Mouse (Mus musculus) E14TG2a.4 (cell line): ENCODE measurements around the gene Kif1bp.
A peak's percentile ranks its signal among the peaks of the same experiment; 100 is the strongest.

Experiments
- H3K27me3 ChIP-seq: 2 replicates; pipeline ENCODE4 v1.6.1; 2014; ENCODE audit warnings: low read length, control low read depth; ENCODE audit not compliant: insufficient read depth
- H3K36me3 ChIP-seq: 2 replicates; pipeline ENCODE4 v1.6.1; 2014; ENCODE audit warnings: low read length, control low read depth; ENCODE audit not compliant: insufficient read depth
- H3K4me1 ChIP-seq: replicated peaks from 2 replicates; pipeline ENCODE4 v1.6.1; 2014; ENCODE audit warnings: low read depth, low read length, control low read depth
- H3K4me3 ChIP-seq: replicated peaks from 2 replicates; pipeline ENCODE4 v1.5.1; 2014; ENCODE audit warnings: mild to moderate bottlenecking, low read length
- H3K9me3 ChIP-seq: 2 replicates; pipeline ENCODE4 v1.6.1; 2014; ENCODE audit warnings: low read length, control low read depth
- CTCF ChIP-seq: conservative IDR thresholded peaks from 2 replicates; pipeline ENCODE4 v1.5.1; 2014; ENCODE audit warnings: low read length
- NANOG ChIP-seq: IDR thresholded peaks from 2 replicates; pipeline ENCODE4 v1.6.1; 2014; ENCODE audit warnings: borderline replicate concordance, low read length, mixed read lengths
- POU5F1 ChIP-seq: IDR thresholded peaks from 2 replicates; pipeline ENCODE4 v1.6.1; 2014; ENCODE audit warnings: low read length, borderline replicate concordance

Kif1bp gene

DNA sequence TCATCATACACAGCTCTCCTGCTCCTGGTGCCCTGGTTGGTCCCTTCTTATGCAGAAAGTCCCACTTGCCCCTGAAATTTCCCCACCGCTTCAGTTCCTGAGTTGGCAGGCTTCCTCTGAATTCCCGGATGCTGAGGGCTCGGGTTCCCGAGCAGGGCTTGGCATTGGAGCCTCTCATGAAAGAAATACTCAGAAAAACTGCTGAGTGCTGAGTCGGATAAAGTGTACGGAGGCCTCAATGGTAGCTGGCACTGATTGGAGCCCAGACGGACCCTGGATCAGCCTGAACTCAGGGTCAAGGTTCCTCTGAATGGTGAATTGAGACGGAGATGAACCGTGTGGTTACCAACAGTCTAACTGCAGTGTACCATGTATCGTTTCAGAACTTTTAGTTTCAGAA, 31.8 kb downstream of the Kif1bp start:
- TF ChIP-seq POU5F1 (no peak), NANOG (no peak), CTCF (no peak)
- no peaks in the 10 kb centered on the region for H3K9me3 ChIP-seq
- no peak overlapping the region for H3K4me3 ChIP-seq
- 0 out of 2 replicates have a peak, but pooled peaks cover 3% of the 10 kb centered on the region for H3K27me3 ChIP-seq
- H3K36me3 ChIP-seq = no peaks in the 10 kb centered on the region
- H3K4me1 ChIP-seq = peaks cover 17% of the 10 kb centered on the region

GRCm38 (mm10) chr10:62545759-62546158, 32.5 kb downstream of the Kif1bp start:
- Histone ChIP-seq H3K4me1 (peaks cover 17% of the 10 kb centered on the region), H3K36me3 (no peaks in the 10 kb centered on the region), H3K27me3 (0 out of 2 replicates have a peak, but pooled peaks cover 3% of the 10 kb centered on the region), H3K9me3 (no peaks in the 10 kb centered on the region), H3K4me3 (no peak overlapping the region)
- no peak for TF ChIP-seq CTCF
- no peak for TF ChIP-seq POU5F1
- TF ChIP-seq NANOG = no peak

DNA sequence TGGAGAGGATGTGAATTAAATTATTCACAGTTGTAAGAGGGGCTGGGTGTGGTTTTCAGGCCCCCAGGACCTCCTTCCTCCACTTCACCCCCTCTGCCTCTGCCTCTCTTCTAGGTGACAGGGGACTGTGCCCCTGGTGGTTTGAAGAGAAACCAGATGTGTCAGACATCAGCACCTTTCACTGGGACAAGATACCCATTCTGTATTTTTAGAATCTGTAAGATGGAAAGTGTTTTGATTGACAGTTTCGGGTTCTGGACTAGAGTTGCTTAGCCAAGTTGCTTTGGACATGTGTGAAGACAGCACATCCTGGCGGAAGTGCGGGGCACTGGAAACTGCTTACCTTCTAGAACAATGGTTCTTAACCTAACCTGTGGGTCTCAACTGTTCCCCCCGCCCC, 33.9 kb downstream of the Kif1bp start:
- H3K27me3 ChIP-seq = peaks cover 5% of the 10 kb centered on the region; the same call in 1 of the 2 replicates
- no peaks in the 10 kb centered on the region for H3K9me3 ChIP-seq
- no peak overlapping the region for H3K4me3 ChIP-seq
- no peaks in the 10 kb centered on the region for H3K36me3 ChIP-seq
- no peak for TF ChIP-seq CTCF
- TF ChIP-seq POU5F1 = no peak
- no peak for TF ChIP-seq NANOG
- peaks cover 11% of the 10 kb centered on the region for H3K4me1 ChIP-seq

GRCm38 (mm10) chr10:62543399-62543808, 34.9 kb downstream of the Kif1bp start:
- Histone ChIP-seq H3K27me3 (peaks cover 2% of the 10 kb centered on the region; the same call in 1 of the 2 replicates), H3K9me3 (no peaks in the 10 kb centered on the region), H3K36me3 (no peaks in the 10 kb centered on the region), H3K4me3 (peak overlapping the region; percentile 35), H3K4me1 (peaks cover 11% of the 10 kb centered on the region)
- no peak for TF ChIP-seq CTCF
- TF ChIP-seq POU5F1 = no peak
- no peak for TF ChIP-seq NANOG

DNA sequence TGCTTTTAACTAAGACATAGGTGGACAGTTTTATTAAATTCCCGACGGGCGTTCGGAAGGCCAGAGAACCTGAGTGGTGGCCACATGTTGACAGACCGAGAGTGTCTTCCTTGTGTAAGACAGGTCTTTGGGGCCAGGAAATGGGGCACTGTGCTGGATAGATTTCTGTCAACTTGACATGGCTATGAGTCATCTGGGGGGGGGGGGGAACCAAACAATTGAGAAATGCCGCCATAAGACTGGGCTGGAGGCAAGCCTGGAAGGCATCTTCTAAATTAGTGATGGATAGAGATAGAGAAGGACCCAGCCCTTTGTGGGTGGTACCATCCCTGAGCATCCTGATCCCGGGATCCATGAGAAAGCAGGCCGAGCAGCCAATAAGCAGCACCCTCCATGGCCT, 35.3 kb downstream of the Kif1bp start:
- peaks cover 2% of the 10 kb centered on the region; the same call in 1 of the 2 replicates for H3K27me3 ChIP-seq
- no peak for TF ChIP-seq CTCF
- TF ChIP-seq NANOG = no peak
- TF ChIP-seq POU5F1 = no peak

DNA sequence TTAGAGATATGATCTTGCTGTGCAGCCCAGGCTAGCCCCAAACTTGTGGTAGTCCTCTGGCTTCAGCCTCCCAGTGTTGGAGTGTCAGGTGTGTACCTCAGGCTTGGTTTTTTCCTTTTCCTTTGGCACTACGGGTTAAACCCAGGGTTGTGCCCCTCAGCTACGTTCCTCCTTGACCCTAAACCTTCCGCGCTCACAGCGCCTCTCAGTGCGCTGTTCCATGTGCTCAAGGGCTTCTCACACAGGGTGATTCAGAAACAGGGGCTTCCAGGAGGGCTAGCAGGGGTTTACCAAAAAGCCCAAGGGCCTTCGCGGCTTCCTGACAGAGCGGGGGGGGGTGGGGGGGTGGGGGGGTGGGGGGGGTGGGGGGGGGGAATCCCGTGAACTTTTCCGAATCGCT, 35.8 kb downstream of the Kif1bp start:
- no peak for TF ChIP-seq CTCF
- TF ChIP-seq NANOG = no peak
- no peak for TF ChIP-seq POU5F1
- no peaks in the 10 kb centered on the region for H3K9me3 ChIP-seq
- H3K4me3 ChIP-seq = no peak overlapping the region
- no peaks in the 10 kb centered on the region for H3K36me3 ChIP-seq
- H3K4me1 ChIP-seq = peaks cover 11% of the 10 kb centered on the region
- peaks cover 2% of the 10 kb centered on the region; the same call in 1 of the 2 replicates for H3K27me3 ChIP-seq

More for the DNA sequence above, 35.3 kb downstream of the Kif1bp start:
- H3K36me3 ChIP-seq = no peaks in the 10 kb centered on the region
- H3K9me3 ChIP-seq = no peaks in the 10 kb centered on the region
- peak overlapping the region; percentile 35 for H3K4me3 ChIP-seq
- peaks cover 11% of the 10 kb centered on the region for H3K4me1 ChIP-seq

- H3K4me1 ChIP-seq = peaks cover 11% of the 10 kb centered on the region
- TF ChIP-seq CTCF (no peak), POU5F1 (no peak), NANOG (no peak)
- H3K36me3 ChIP-seq = no peaks in the 10 kb centered on the region
- no peaks in the 10 kb centered on the region for H3K9me3 ChIP-seq
- H3K4me3 ChIP-seq = no peak overlapping the region
- peaks cover 2% of the 10 kb centered on the region; the same call in 1 of the 2 replicates for H3K27me3 ChIP-seq
Measured at GRCm38 (mm10) chr10:62541499-62541898, 36.8 kb downstream of the Kif1bp start.

- Histone ChIP-seq H3K27me3 (peaks cover 2% of the 10 kb centered on the region; the same call in 1 of the 2 replicates), H3K4me3 (no peak overlapping the region), H3K36me3 (no peaks in the 10 kb centered on the region), H3K4me1 (peaks cover 11% of the 10 kb centered on the region), H3K9me3 (no peaks in the 10 kb centered on the region)
- TF ChIP-seq POU5F1 (no peak), NANOG (no peak), CTCF (no peak)
Measured at GRCm38 (mm10) chr10:62540800-62541199, 37.5 kb downstream of the Kif1bp start.

GRCm38 (mm10) chr10:62534509-62534908, 43.7 kb downstream of the Kif1bp start:
- Histone ChIP-seq H3K36me3 (no peaks in the 10 kb centered on the region), H3K27me3 (no peaks in the 10 kb centered on the region), H3K9me3 (no peaks in the 10 kb centered on the region), H3K4me3 (no peak overlapping the region), H3K4me1 (no peaks in the 10 kb centered on the region)
- no peak for TF ChIP-seq POU5F1
- TF ChIP-seq CTCF = no peak
- TF ChIP-seq NANOG = no peak
